8 mouse cellular contexts compared by ENCODE assay signal in genomic region chr15:93832431-93832936, GRCm38 (mm10).
DNase-seq lines count a peak whose midpoint lies in the region; TF ChIP-seq lines count a peak whose summit lies in the region.

No protein-coding gene starts in this region.

- DNase-seq in cerebellum, adult 2 months = peak; percentile 7 to 21
- no peak for DNase-seq in cerebellum, adult 8-10 months
- DNase-seq in adipocyte (ENCODE audit: low spot score) (peak; percentile 76), MN1 (ENCODE audit: low spot score) (no peak)
- peak; percentile 12 to 31 for DNase-seq in gastrocnemius, adult 8-10 months (ENCODE audit: low spot score in 2 of 2)
- DNase-seq in layer of hippocampus, postnatal 10 days (ENCODE audit: low spot score in 2 of 2) = peak; percentile 54 to 55
- DNase-seq in lung, postnatal 14 days = peak; percentile 57
- DNase-seq in natural killer cell, adult 2 months (ENCODE audit: low spot score in 2 of 2) = no peak

- WGBS in cerebellum, adult 2 months = 20% methylated on average over 14 of the region's 14 CpGs

- no peak overlapping the region for H3K27ac ChIP-seq in cerebellum, adult 2 months (ENCODE audit: insufficient read depth, low read length)

- TF ChIP-seq CTCF in cerebellum, adult 2 months (IDR thresholded peaks at IDR 0.05; ENCODE audit: borderline replicate concordance, insufficient read depth, low read depth, low read length) = no peak

- no peaks in the 10 kb centered on the region for H3K4me1 ChIP-seq in cerebellum, adult 2 months (ENCODE audit: control insufficient read depth, insufficient read depth, low read length)

- TF ChIP-seq POLR2A in cerebellum, adult 2 months (IDR thresholded peaks at IDR 0.05; ENCODE audit: borderline replicate concordance, insufficient read depth, low read length) = no peak

- H3K4me3 ChIP-seq in cerebellum, adult 2 months (replicated peaks; ENCODE audit: insufficient read depth, low read depth, low read length) = no peak overlapping the region

- H3K27me3 ChIP-seq in cerebellum, adult 2 months (ENCODE audit: control insufficient read depth, insufficient read depth, low read length) = no peaks in the 10 kb centered on the region

Comparison
In these comparisons a context has a peak if more than half of its experiments do, and no peak if none do; other contexts are left out.
1. DNase-seq: peak in cerebellum, adult 2 months (2 of 2), adipocyte (single experiment), gastrocnemius, adult 8-10 months (2 of 2), layer of hippocampus, postnatal 10 days (2 of 2) and lung, postnatal 14 days (single experiment); none in cerebellum, adult 8-10 months (single experiment), MN1 (single experiment) and natural killer cell, adult 2 months (0 of 2).